Mouse (Mus musculus): ENCODE measurements around the gene Unc119. TPM values are rescaled to one million over a fixed set of nuclear protein-coding genes. Genes with fewer than 3 reads are reported as not detected.

Gene Unc119
- total and polyA plus RNA-seq, 2 experiments from 2014 or later, result 82.0 to 125 TPM

DNA sequence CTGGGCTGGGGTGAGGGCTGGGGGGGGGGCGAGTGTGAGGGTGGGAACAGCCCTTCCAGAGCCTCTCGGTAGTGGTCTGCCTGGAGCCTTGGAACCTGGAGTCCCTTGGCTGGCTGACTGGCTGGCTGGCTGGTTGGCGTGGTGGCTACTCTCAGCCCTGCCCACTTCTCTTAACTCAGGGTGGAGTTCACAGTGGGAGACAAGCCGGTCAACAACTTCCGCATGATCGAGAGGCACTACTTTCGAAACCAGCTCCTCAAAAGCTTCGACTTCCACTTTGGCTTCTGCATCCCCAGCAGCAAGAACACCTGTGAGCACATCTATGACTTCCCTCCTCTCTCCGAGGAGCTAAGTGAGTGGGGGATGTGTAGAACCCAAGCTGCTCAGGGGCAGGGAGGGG lies 4.6 kb downstream of the Unc119 start:
- TF ChIP-seq CTCF (IDR thresholded peaks at IDR 0.05; ENCODE audit: low read depth), result no peak
- WGBS, result 69% methylated on average over 9 of the region's 9 CpGs
- DNase-seq (ENCODE audit: low spot score) (no peak), ATAC-seq (no peak)
- no peak overlapping the region for H3K9ac ChIP-seq (replicated peaks; ENCODE audit: low read length)
- H3K4me2 ChIP-seq (ENCODE audit: low read depth, low read length), result no peak overlapping the region
- H3K27ac ChIP-seq, result no peak overlapping the region
- H3K4me3 ChIP-seq (ENCODE audit: low read length), result no peak overlapping the region
- H3K36me3 ChIP-seq (ENCODE audit: insufficient read depth, low read length), result no peaks in the 10 kb centered on the region; the same call in 1 of the 2 replicates
- H3K4me1 ChIP-seq (ENCODE audit: insufficient read depth, low read length), result peaks cover 15% of the 10 kb centered on the region; the same call in 1 of the 2 replicates
- no peaks in the 10 kb centered on the region for H3K9me3 ChIP-seq (ENCODE audit: low read length)
- H3K27me3 ChIP-seq (ENCODE audit: insufficient read depth, low read length), result no peaks in the 10 kb centered on the region

DNA sequence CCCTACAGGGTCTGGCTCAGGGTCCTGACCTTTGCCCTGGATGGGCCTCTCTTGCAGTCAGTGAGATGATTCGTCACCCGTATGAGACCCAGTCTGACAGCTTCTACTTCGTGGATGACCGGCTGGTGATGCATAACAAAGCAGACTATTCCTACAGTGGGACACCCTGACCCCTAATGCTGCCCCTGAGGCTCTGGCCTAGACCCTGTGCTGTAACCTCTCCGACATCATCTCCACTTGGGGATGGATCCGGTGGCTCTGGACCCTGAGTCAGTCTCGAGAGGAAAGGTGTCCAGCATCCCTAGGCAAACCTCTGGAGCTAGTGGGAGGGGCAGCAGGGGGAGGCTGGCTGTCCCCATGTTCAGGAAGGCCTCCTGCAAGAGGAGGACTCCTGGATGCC lies 5.2 kb downstream of the Unc119 start:
- no peak overlapping the region for H3K4me3 ChIP-seq (ENCODE audit: low read length)
- H3K36me3 ChIP-seq (ENCODE audit: insufficient read depth, low read length), result no peaks in the 10 kb centered on the region; the same call in 1 of the 2 replicates
- no peak overlapping the region for H3K9ac ChIP-seq (replicated peaks; ENCODE audit: low read length)
- H3K4me2 ChIP-seq (ENCODE audit: low read depth, low read length), result no peak overlapping the region
- no peaks in the 10 kb centered on the region for H3K9me3 ChIP-seq (ENCODE audit: low read length)
- no peaks in the 10 kb centered on the region for H3K27me3 ChIP-seq (ENCODE audit: insufficient read depth, low read length)
- DNase-seq (ENCODE audit: low spot score) (no peak), ATAC-seq (no peak)
- 26% methylated on average over 7 of the region's 7 CpGs for WGBS
- TF ChIP-seq CTCF (IDR thresholded peaks at IDR 0.05; ENCODE audit: low read depth), result no peak
- peaks cover 15% of the 10 kb centered on the region; the same call in 1 of the 2 replicates for H3K4me1 ChIP-seq (ENCODE audit: insufficient read depth, low read length)
- no peak overlapping the region for H3K27ac ChIP-seq

DNA sequence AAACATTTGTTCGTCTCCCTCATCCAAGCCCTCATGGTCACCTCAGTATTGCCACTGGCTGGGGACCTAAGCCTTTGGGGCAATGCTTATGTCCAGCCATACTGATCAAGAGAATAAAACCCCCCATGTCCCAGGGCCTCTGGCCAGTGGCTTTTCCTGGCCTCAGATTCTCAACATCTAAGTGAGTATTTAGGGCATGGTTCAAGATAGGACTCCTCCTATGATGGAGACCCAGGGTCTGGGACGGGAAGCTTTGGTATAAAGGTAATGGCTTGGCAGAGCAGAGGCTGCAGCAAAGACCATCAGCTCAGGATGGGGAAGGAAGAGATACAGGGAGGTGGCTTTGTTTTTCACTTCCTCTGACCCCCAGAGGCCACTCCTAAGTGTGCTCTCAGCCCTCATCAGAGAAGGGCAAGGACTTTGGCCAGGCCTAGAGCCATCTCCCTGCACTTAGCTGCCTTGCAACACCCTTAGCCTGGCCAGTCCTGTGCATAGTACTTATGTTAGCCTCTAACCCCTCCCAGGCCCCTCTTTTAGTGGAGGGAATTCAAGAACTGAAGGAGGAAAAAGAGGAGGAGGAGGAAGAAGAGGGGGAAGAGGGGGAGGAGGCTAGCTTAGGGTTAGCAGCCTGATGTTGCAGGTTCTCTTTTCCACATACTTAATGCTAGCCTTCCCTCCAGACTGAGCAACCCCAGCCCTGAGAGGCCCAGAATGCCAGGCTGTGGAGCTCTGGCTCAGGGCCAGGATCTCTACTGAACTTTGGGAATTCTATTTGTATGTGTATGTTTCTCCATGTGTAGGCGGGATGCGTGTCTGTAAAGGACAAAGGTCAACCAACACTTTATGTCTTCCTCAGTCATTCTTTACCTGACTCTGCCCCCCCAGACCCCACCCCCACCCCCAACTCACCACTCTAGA lies 6.4 kb downstream of the Unc119 start:
- Histone ChIP-seq H3K27me3 (ENCODE audit: insufficient read depth, low read length) (no peaks in the 10 kb centered on the region), H3K27ac (no peak overlapping the region), H3K9me3 (ENCODE audit: low read length) (no peaks in the 10 kb centered on the region), H3K4me1 (ENCODE audit: insufficient read depth, low read length) (peaks cover 11% of the 10 kb centered on the region; the same call in 1 of the 2 replicates), H3K9ac (replicated peaks; ENCODE audit: low read length) (no peak overlapping the region), H3K36me3 (ENCODE audit: insufficient read depth, low read length) (no peaks in the 10 kb centered on the region; the same call in 1 of the 2 replicates), H3K4me3 (ENCODE audit: low read length) (no peak overlapping the region), H3K4me2 (ENCODE audit: low read depth, low read length) (no peak overlapping the region)
- ATAC-seq (no peak), DNase-seq (ENCODE audit: low spot score) (no peak)
- 79% methylated on average over 4 of the region's 4 CpGs for WGBS
- TF ChIP-seq CTCF (IDR thresholded peaks at IDR 0.05; ENCODE audit: low read depth), result no peak

DNA sequence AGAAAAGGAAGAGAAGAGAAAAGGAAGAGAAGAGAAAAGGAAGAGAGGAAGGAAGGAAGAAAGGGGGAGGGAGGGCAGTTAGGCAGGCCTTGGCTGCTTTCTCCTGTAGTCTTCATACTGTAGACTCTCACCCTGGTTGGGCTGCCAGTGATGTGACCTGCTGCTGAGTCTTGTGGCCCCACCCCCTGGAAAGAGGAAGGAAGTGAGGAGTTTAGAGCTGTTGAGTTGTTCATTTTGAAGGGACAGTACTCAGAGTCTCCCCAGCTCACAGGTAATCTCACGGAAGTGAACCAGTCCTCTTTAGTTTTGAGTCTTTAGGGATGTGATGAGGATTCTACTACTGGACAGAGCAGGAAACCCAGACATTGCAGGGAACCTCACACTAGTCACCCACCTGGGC lies 9.8 kb downstream of the Unc119 start:
- no peak overlapping the region for H3K27ac ChIP-seq
- no peaks in the 10 kb centered on the region for H3K27me3 ChIP-seq (ENCODE audit: insufficient read depth, low read length)
- ATAC-seq (no peak), DNase-seq (ENCODE audit: low spot score) (no peak)
- H3K36me3 ChIP-seq (ENCODE audit: insufficient read depth, low read length), result no peaks in the 10 kb centered on the region; the same call in 1 of the 2 replicates
- no peak overlapping the region for H3K9ac ChIP-seq (replicated peaks; ENCODE audit: low read length)
- TF ChIP-seq CTCF (IDR thresholded peaks at IDR 0.05; ENCODE audit: low read depth), result no peak
- H3K4me1 ChIP-seq (ENCODE audit: insufficient read depth, low read length), result no peaks in the 10 kb centered on the region
- H3K4me3 ChIP-seq (ENCODE audit: low read length), result no peak overlapping the region
- H3K4me2 ChIP-seq (ENCODE audit: low read depth, low read length), result no peak overlapping the region
- no peaks in the 10 kb centered on the region for H3K9me3 ChIP-seq (ENCODE audit: low read length)
- 89% methylated on average over 1 of the region's 1 CpGs for WGBS

DNA sequence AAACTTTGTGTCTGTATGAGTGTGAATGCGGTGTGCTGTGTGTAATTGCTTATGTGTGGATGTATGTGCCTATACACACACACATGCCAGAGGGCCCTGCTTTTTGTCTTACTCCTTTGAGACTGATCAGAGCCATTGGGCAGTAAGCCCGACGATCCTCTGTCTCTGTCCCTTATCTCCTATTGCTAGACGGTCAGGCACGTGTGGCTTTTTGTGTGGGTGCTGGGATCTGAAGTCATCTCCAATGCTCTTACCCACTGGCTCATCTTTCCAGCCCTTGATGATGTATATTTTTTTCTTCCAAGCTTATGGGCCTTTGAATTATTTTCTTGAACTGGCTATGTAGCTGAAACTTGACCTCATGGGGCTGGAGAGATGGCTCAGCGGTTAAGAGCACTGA lies 11.6 kb downstream of the Unc119 start:
- Histone ChIP-seq H3K4me2 (ENCODE audit: low read depth, low read length) (no peak overlapping the region), H3K9ac (replicated peaks; ENCODE audit: low read length) (no peak overlapping the region), H3K4me3 (ENCODE audit: low read length) (no peak overlapping the region), H3K27ac (no peak overlapping the region), H3K9me3 (ENCODE audit: low read length) (no peaks in the 10 kb centered on the region), H3K27me3 (ENCODE audit: insufficient read depth, low read length) (no peaks in the 10 kb centered on the region), H3K36me3 (ENCODE audit: insufficient read depth, low read length) (no peaks in the 10 kb centered on the region), H3K4me1 (ENCODE audit: insufficient read depth, low read length) (no peaks in the 10 kb centered on the region)
- DNase-seq (ENCODE audit: low spot score) (no peak), ATAC-seq (no peak)
- no peak for TF ChIP-seq CTCF (IDR thresholded peaks at IDR 0.05; ENCODE audit: low read depth)
- WGBS, result 84% methylated on average over 6 of the region's 6 CpGs

DNA sequence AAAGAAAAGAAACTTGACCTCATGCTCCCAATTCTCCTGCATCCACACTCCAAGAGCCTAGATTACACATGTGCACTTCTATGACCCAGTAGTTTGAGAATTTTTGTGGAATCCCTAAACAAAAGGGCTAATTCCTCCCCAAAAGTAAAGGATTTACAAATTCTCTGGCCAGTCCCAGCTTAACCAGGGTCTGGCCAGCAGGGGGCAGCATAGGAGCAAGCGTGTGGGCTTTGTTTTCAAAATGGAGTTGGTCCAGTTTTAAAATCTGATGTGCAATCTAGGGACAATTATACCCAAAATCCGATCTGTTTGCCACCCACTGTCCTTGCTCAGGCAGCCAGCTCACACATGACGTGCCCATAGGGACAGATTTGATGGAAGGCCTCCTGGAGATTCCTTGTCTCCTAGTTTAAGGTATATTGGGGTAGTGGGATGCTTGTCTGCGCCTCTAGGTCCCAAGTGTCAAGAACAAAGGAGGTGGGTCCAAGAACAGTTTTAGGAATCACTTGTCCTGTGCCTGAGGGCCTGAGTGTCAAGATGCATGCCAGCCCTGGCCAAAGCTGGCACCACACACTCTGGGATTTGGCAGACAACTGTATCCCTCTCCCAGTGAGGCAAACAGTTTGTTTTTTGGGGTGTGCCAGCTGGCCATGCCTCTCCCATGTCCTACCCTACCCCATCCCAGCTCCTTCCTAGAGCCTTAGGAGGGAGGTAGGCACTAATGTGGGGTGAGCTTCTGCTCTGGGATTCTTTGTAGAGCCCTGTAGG lies 12.4 kb downstream of the Unc119 start:
- DNase-seq (ENCODE audit: low spot score) (peak; percentile 73), ATAC-seq (peak; percentile 41; the same call in 1 of the 2 replicates)
- Histone ChIP-seq H3K9me3 (ENCODE audit: low read length) (no peaks in the 10 kb centered on the region), H3K9ac (replicated peaks; ENCODE audit: low read length) (no peak overlapping the region), H3K4me2 (ENCODE audit: low read depth, low read length) (no peak overlapping the region), H3K36me3 (ENCODE audit: insufficient read depth, low read length) (no peaks in the 10 kb centered on the region), H3K4me3 (ENCODE audit: low read length) (no peak overlapping the region), H3K27ac (no peak overlapping the region), H3K27me3 (ENCODE audit: insufficient read depth, low read length) (no peaks in the 10 kb centered on the region), H3K4me1 (ENCODE audit: insufficient read depth, low read length) (no peaks in the 10 kb centered on the region)
- peak; percentile 75 for TF ChIP-seq CTCF (IDR thresholded peaks at IDR 0.05; ENCODE audit: low read depth)
- 32% methylated on average over 4 of the region's 4 CpGs for WGBS
